8 mouse cellular contexts compared by ENCODE assay signal in genomic region chr14:122463080-122463691, GRCm38 (mm10). TPM values are rescaled to one million over a fixed set of nuclear protein-coding genes. Genes with fewer than 3 reads are reported as not detected.
DNase-seq lines count a peak whose midpoint lies in the region.

No protein-coding gene starts in this region.

- under 1% methylated on average over 40 of the region's 40 CpGs for WGBS in hindbrain, embryonic 10.5 days
- under 1% methylated on average over 40 of the region's 40 CpGs for WGBS in midbrain, embryonic 10.5 days

- intact Hi-C loops in gastrocnemius, postnatal 36 days (cut with DNase I) = no loop called here

- peaks cover 59% of the 10 kb centered on the region for H3K4me1 ChIP-seq in hindbrain, embryonic 10.5 days (replicated peaks)
- H3K4me1 ChIP-seq in midbrain, embryonic 10.5 days = peaks cover 67% of the 10 kb centered on the region

- no peaks in the 10 kb centered on the region for H3K9me3 ChIP-seq in hindbrain, embryonic 10.5 days
- no peaks in the 10 kb centered on the region for H3K9me3 ChIP-seq in midbrain, embryonic 10.5 days (replicated peaks)

- H3K36me3 ChIP-seq in hindbrain, embryonic 10.5 days = 0 out of 2 replicates have a peak, but pooled peaks cover 5% of the 10 kb centered on the region
- no peaks in the 10 kb centered on the region for H3K36me3 ChIP-seq in midbrain, embryonic 10.5 days

- H3K27me3 ChIP-seq in hindbrain, embryonic 10.5 days (ENCODE audit: insufficient read depth, poor library complexity, severe bottlenecking) = peaks cover 99% of the 10 kb centered on the region
- peaks cover 98% of the 10 kb centered on the region for H3K27me3 ChIP-seq in midbrain, embryonic 10.5 days (ENCODE audit: low read depth, poor library complexity, severe bottlenecking)

- peak overlapping the region; percentile 72 for H3K4me3 ChIP-seq in hindbrain, embryonic 10.5 days
- H3K4me3 ChIP-seq in midbrain, embryonic 10.5 days = peak overlapping the region; percentile 80

- DNase-seq in ovary, postnatal 36 days (ENCODE audit: low spot score) = peak; percentile 12
- DNase-seq in ovary, postnatal 10 days (ENCODE audit: low spot score) = no peak
- peak; percentile 75 to 77 for DNase-seq in cerebellum, postnatal 25 days
- DNase-seq in hindbrain, embryonic 10.5 days (ENCODE audit: low spot score) = peak; percentile 58
- peak; percentile 64 for DNase-seq in midbrain, embryonic 10.5 days (ENCODE audit: low spot score)
- no peak for DNase-seq in urinary bladder, postnatal 36 days (ENCODE audit: low spot score in 2 of 2)
- no peak for DNase-seq in gastrocnemius, postnatal 36 days
- DNase-seq in ovary, adult 18-20 months (ENCODE audit: low spot score) = no peak

- peak overlapping the region; percentile 95 for H3K27ac ChIP-seq in hindbrain, embryonic 10.5 days
- H3K27ac ChIP-seq in midbrain, embryonic 10.5 days (replicated peaks) = peak overlapping the region; percentile 97

RNA-seq across cellular contexts. Expression of gene Zic5, which starts 2.3 kb away (rescaled TPM):
- 16.5 and 20.3 TPM in 2 replicates for polyA plus RNA-seq in hindbrain, embryonic 10.5 days (2016; fragmentation: Nextera tagmentation; extraction: Ambion mirVana)
- 13.6 and 15.3 TPM in 2 replicates for polyA plus RNA-seq in midbrain, embryonic 10.5 days (2016; fragmentation: Nextera tagmentation; extraction: Ambion mirVana)
- total RNA-seq in gastrocnemius, postnatal 36 days (2021) = not detected

RNA-seq across cellular contexts. Expression of gene Zic2, which starts 12.0 kb away (rescaled TPM):
- 7.2 and 10.1 TPM in 2 replicates for polyA plus RNA-seq in hindbrain, embryonic 10.5 days (2016; fragmentation: Nextera tagmentation; extraction: Ambion mirVana)
- polyA plus RNA-seq in midbrain, embryonic 10.5 days (2016; fragmentation: Nextera tagmentation; extraction: Ambion mirVana) = 5.7 and 6.4 TPM in 2 replicates
- not detected for total RNA-seq in gastrocnemius, postnatal 36 days (2021)

RNA-seq across cellular contexts. Expression of gene Gm5089, which starts 12.3 kb away (rescaled TPM):
- polyA plus RNA-seq in hindbrain, embryonic 10.5 days (2016; fragmentation: Nextera tagmentation; extraction: Ambion mirVana) = 1.9 and 2.4 TPM in 2 replicates
- polyA plus RNA-seq in midbrain, embryonic 10.5 days (2016; fragmentation: Nextera tagmentation; extraction: Ambion mirVana) = 0.82 and 1.3 TPM in 2 replicates
- not detected for total RNA-seq in gastrocnemius, postnatal 36 days (2021)

RNA-seq across cellular contexts. Expression of gene Gm10837, which starts 27.2 kb away (rescaled TPM):
- 0.24 and 0.29 TPM in 2 replicates for polyA plus RNA-seq in hindbrain, embryonic 10.5 days (2016; fragmentation: Nextera tagmentation; extraction: Ambion mirVana)
- polyA plus RNA-seq in midbrain, embryonic 10.5 days (2016; fragmentation: Nextera tagmentation; extraction: Ambion mirVana) = 0.07 and 0.25 TPM in 2 replicates
- not detected for total RNA-seq in gastrocnemius, postnatal 36 days (2021)

Comparison
In these comparisons a context has a peak if more than half of its experiments do, and no peak if none do; other contexts are left out.
1. DNase-seq: peak in ovary, postnatal 36 days (single experiment), cerebellum, postnatal 25 days (2 of 2), hindbrain, embryonic 10.5 days (single experiment) and midbrain, embryonic 10.5 days (single experiment); none in ovary, postnatal 10 days (single experiment), urinary bladder, postnatal 36 days (0 of 2), gastrocnemius, postnatal 36 days (0 of 2) and ovary, adult 18-20 months (single experiment).